Mouse (Mus musculus): ENCODE measurements at regions not wholly inside any gene's neighbourhood (a gene's known extent, or its start where the extent isn't known, plus 50 kb on each side); places are given as distances from the start of the nearest gene placed in this dataset.
"Not testable (repeated sequence)": the region's sequence is repeated elsewhere in the genome, so short reads cannot be mapped to it uniquely, and the experiment has no call there.

DNA sequence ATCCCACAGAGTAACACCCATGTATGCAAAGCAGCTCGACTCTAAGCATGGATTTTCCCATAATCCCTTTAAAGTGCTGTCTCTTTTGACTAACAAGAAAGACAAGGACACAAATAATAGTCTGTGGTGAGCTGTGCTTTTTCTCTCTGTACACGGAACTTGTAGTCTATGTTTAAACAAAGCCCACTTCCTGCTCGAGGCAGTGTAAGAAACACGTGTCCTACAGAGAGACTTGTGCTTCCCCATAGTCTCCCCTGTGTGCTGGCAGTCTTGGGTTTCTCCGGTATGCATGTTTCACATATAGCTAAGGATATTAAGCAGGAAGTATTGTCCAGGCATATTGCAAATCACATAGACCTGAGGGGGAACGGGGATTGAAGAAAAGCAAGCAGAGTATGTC is 487.4 kb downstream of the Dad1 start:
- H3K4me3 ChIP-seq (replicated peaks); H3K9me3 ChIP-seq; H3K9ac ChIP-seq (replicated peaks); H3K4me1 ChIP-seq (replicated peaks); ATAC-seq; H3K27me3 ChIP-seq; H3K27ac ChIP-seq; H3K36me3 ChIP-seq; H3K4me2 ChIP-seq (replicated peaks): not testable (repeated sequence)
- WGBS = 67% methylated on average over 6 of the region's 6 CpGs

- H3K27me3 ChIP-seq; H3K27ac ChIP-seq; H3K9me3 ChIP-seq; H3K4me2 ChIP-seq (replicated peaks); ATAC-seq; H3K4me3 ChIP-seq (replicated peaks); H3K9ac ChIP-seq (replicated peaks); H3K36me3 ChIP-seq; H3K4me1 ChIP-seq (replicated peaks): not testable (repeated sequence)
- WGBS = 86% methylated on average over 1 of the region's 1 CpGs
Observed at GRCm38 (mm10) chr14:53765918-53766317, 488.0 kb downstream of the Dad1 start.

- H3K4me3 ChIP-seq (replicated peaks); H3K27ac ChIP-seq; H3K9me3 ChIP-seq; H3K4me2 ChIP-seq (replicated peaks); H3K36me3 ChIP-seq; H3K4me1 ChIP-seq (replicated peaks); H3K9ac ChIP-seq (replicated peaks); H3K27me3 ChIP-seq; ATAC-seq: not testable (repeated sequence)
- WGBS = 79% methylated on average over 2 of the region's 2 CpGs
Observed at GRCm38 (mm10) chr14:53760578-53760977, 493.3 kb downstream of the Dad1 start.

- not testable (repeated sequence) for ATAC-seq; H3K4me2 ChIP-seq (replicated peaks); H3K4me3 ChIP-seq (replicated peaks); H3K27ac ChIP-seq; H3K9me3 ChIP-seq; H3K36me3 ChIP-seq; H3K4me1 ChIP-seq (replicated peaks); H3K27me3 ChIP-seq; H3K9ac ChIP-seq (replicated peaks)
- WGBS = 75% methylated on average over 4 of the region's 4 CpGs
Observed at GRCm38 (mm10) chr14:53757782-53758181, 496.1 kb downstream of the Dad1 start.

DNA sequence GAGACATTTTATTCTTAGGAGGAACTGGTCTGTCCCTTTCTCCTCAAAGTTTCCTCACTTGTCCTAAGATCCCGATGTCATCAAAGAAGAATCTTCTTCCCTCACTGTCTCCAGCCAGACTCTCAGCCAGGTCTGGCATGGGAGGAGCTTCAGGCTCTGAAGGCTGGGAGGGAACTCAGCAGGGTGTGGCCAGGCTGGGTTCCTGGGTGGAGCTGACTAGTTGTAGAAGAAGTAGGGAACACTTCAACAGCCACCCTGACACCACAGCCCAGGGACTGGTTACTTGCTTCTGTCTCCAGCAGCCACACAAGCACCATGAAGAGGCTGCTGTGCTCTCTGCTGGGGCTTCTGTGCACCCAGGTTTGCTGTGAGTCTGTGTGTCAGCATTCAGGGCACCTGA is 496.8 kb downstream of the Dad1 start:
- H3K27ac ChIP-seq; H3K4me2 ChIP-seq (replicated peaks); H3K9me3 ChIP-seq; H3K4me3 ChIP-seq (replicated peaks); H3K4me1 ChIP-seq (replicated peaks); H3K9ac ChIP-seq (replicated peaks); H3K36me3 ChIP-seq; ATAC-seq; H3K27me3 ChIP-seq: not testable (repeated sequence)
- WGBS = no CpG with 5 or more reads among the region's 1 CpGs

DNA sequence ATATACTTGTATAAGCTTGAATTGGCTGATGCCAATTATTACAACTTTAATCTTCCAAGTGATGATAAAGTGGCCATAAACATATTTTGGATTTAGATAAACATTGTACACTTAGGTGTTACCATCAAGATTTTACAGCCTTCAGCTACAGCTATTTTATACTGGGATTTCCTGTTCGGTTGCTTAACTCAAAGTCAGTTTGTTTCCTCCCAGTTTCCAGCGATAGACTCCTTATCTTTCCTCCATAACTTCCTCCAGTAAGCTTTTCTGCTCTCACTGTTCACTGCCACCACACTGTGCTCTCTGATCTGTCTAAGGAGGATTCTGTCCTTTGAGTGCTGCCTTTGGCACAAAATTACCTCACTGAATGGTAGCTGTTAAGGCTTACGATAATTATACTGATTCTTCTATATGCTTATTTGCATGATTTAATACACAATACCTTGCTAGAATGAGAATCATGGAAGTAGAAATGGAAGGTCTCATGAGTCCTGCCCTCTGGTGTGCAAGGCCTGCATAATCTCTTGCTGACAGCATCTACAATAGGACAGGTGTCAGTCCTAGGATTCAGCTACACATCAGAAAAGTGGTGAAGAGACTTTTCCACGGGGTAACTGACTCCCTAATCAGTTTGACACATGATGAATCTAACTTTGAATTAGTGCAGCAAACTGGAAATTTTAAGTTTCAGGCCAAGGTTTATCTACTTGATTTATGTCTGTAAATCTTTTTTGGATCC is 503.0 kb downstream of the Dad1 start:
- no peaks in the 10 kb centered on the region for H3K36me3 ChIP-seq
- no peaks in the 10 kb centered on the region for H3K27me3 ChIP-seq
- H3K9ac ChIP-seq (replicated peaks) = no peak overlapping the region
- H3K4me3 ChIP-seq (replicated peaks) = no peak overlapping the region
- no peaks in the 10 kb centered on the region for H3K9me3 ChIP-seq
- H3K4me1 ChIP-seq (replicated peaks) = no peaks in the 10 kb centered on the region
- WGBS = 78% methylated on average over 4 of the region's 4 CpGs
- H3K27ac ChIP-seq = no peak overlapping the region
- no peak overlapping the region for H3K4me2 ChIP-seq (replicated peaks)
- no peak for ATAC-seq

GRCm38 (mm10) chr14:53743552-53743951 is 510.4 kb downstream of the Dad1 start:
- not testable (repeated sequence) for H3K4me1 ChIP-seq (replicated peaks); H3K4me2 ChIP-seq (replicated peaks); H3K27me3 ChIP-seq; H3K9ac ChIP-seq (replicated peaks); H3K9me3 ChIP-seq; H3K36me3 ChIP-seq; H3K27ac ChIP-seq; ATAC-seq; H3K4me3 ChIP-seq (replicated peaks)
- WGBS = 83% methylated on average over 3 of the region's 3 CpGs

DNA sequence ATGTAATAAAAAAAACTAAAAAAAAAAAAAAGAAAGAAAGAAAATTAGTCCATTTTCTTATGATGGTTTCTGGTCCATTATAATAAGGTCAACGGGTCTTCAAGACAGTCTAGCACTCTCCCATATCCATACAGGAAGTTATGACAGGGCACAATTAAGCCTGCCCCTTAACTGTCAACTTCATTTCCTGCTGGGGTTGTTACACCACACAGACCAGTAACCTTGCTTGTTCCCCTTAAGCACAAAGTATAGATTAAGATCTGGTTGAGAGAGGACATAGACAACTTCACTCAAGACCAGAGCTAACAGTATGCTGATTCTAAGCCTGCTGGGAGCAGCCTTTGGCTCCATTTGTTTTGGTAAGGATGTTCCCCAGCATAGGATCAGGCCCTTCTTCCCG is 511.0 kb downstream of the Dad1 start:
- not testable (repeated sequence) for H3K9ac ChIP-seq (replicated peaks); H3K4me3 ChIP-seq (replicated peaks); H3K27me3 ChIP-seq; H3K36me3 ChIP-seq; H3K27ac ChIP-seq; ATAC-seq; H3K4me2 ChIP-seq (replicated peaks); H3K9me3 ChIP-seq; H3K4me1 ChIP-seq (replicated peaks)
- 83% methylated on average over 2 of the region's 2 CpGs for WGBS

GRCm38 (mm10) chr14:53741246-53741645 is 512.7 kb downstream of the Dad1 start:
- not testable (repeated sequence) for H3K27ac ChIP-seq; H3K27me3 ChIP-seq; H3K4me2 ChIP-seq (replicated peaks); H3K4me1 ChIP-seq (replicated peaks); H3K36me3 ChIP-seq; H3K9me3 ChIP-seq; H3K9ac ChIP-seq (replicated peaks); ATAC-seq; H3K4me3 ChIP-seq (replicated peaks)
- WGBS = 49% methylated on average over 4 of the region's 4 CpGs

DNA sequence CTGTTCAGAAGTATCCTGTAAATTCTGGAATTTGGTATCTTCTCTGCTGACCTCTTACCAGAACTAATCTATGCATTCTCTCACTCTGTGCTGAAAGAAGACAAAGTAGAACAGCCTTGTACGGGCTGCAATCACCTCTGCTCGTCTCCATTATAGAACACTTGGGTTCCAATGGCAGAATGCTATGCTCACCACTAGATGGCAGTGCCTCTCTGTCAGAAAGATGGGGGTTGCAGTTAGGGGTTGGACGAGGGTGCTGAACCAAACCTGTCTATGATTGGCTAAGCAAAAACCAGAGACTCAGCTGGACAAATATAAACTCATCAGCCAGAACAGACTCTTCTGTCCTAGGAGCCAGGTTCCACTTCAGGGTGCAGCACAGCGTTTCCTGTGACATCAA is 515.9 kb downstream of the Dad1 start:
- H3K9me3 ChIP-seq; H3K4me3 ChIP-seq (replicated peaks); H3K4me2 ChIP-seq (replicated peaks); H3K36me3 ChIP-seq; H3K9ac ChIP-seq (replicated peaks); H3K4me1 ChIP-seq (replicated peaks); H3K27ac ChIP-seq; H3K27me3 ChIP-seq: not testable (repeated sequence)
- ATAC-seq = 0 out of 2 replicates have a peak, but pooled peaks have one; percentile 14
- 44% methylated on average over 4 of the region's 4 CpGs for WGBS

- H3K9me3 ChIP-seq; H3K4me3 ChIP-seq (replicated peaks); H3K27me3 ChIP-seq; H3K4me1 ChIP-seq (replicated peaks); H3K27ac ChIP-seq; H3K9ac ChIP-seq (replicated peaks); H3K36me3 ChIP-seq; H3K4me2 ChIP-seq (replicated peaks); ATAC-seq: not testable (repeated sequence)
- WGBS = 76% methylated on average over 4 of the region's 4 CpGs
Observed at GRCm38 (mm10) chr14:53736274-53736673, 517.6 kb downstream of the Dad1 start.

DNA sequence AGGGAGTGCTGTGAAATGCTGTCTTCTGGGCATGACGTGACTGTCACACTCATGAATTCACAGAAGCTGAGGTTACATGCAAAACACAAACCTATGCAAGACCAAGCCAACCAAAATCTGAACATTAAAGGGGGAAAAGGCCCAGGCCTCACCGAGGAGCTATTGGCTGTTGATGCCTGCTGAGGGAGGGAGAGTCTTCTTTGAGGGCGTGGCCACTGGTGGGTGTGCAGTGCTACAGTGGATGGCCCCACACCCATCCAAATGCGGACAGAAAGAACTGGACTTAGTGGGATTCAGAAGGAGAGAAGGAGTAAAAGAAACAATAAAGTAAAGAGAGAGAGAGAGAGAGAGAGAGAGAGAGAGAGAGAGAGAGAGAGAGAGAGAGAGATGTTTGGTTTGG is 522.3 kb downstream of the Dad1 start:
- WGBS = no CpG with 5 or more reads among the region's 4 CpGs
- not testable (repeated sequence) for H3K36me3 ChIP-seq; H3K4me2 ChIP-seq (replicated peaks); H3K27me3 ChIP-seq; H3K4me1 ChIP-seq (replicated peaks); H3K9me3 ChIP-seq; ATAC-seq; H3K4me3 ChIP-seq (replicated peaks); H3K27ac ChIP-seq; H3K9ac ChIP-seq (replicated peaks)

DNA sequence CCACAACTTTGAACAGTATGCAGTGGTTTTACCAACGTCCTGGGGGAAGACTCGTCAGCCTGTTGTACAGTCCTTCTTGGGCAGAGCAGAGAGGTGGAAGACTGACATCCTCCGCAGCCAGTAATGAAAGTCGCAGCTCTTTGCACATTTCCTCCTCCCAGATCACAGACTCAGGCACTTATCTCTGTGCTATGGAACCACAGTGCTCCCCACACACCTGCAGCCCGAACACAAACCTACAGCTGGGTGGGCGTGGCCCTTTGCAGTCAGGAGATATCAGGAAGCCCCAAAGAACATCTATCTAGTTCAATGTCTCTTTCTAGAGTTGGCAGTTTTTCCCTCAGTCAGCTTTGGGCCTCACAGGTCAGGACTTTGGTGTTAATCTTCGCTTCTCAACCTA is 524.0 kb downstream of the Dad1 start:
- ATAC-seq; H3K4me1 ChIP-seq (replicated peaks); H3K9ac ChIP-seq (replicated peaks); H3K36me3 ChIP-seq; H3K9me3 ChIP-seq; H3K27ac ChIP-seq; H3K27me3 ChIP-seq; H3K4me3 ChIP-seq (replicated peaks); H3K4me2 ChIP-seq (replicated peaks): not testable (repeated sequence)
- 50% methylated on average over 1 of the region's 7 CpGs for WGBS

Data from midbrain, embryonic 13.5 days (tissue).